Mouse (Mus musculus) kidney, adult 2 months (tissue): ENCODE results near the gene Gpx3.

Source experiments
- CTCF ChIP-seq: fragments of 200-500 bp; conservative IDR thresholded peaks from 2 replicates; pipeline ENCODE4 v1.5.1; 2011; ENCODE audit warnings: low read depth, mild to moderate bottlenecking, control low read depth, low read length, moderate library complexity, mixed read lengths; ENCODE audit not compliant: insufficient read depth, insufficient read length
- POLR2A ChIP-seq: fragments of 200-500 bp; IDR thresholded peaks from one replicate; pipeline ENCODE4 v1.6.1; 2011; ENCODE audit warnings: low read depth, low read length, control low read depth

DNA sequence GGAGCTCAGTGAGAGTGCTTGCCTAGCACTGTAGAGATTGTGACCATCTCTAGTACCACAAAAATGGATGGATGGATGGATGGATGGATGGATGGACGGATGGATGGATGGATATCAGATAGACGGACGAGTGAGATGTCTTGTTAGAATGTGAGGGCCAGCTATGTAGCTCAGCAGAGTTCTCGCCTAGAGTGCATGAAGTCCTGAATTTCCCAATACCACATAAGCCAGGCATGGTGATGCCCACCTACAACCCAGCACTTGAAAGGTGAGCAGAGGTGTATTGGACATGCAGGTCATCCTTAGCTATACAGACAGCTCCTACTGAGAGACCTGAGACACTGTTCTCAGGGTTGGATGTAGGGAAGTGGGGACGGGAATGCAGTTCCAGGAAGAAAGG, 10.9 kb upstream of the Gpx3 start:
- TF ChIP-seq POLR2A: no peak
- no peak for TF ChIP-seq CTCF
